Mouse (Mus musculus): ENCODE measurements around the gene Aldh1l1. TPM values are rescaled to one million over a fixed set of nuclear protein-coding genes. Genes with fewer than 3 reads are reported as not detected.

Gene Aldh1l1
- total RNA-seq, 2 experiments from 2014 or later = 40.9 to 41.3 TPM

DNA sequence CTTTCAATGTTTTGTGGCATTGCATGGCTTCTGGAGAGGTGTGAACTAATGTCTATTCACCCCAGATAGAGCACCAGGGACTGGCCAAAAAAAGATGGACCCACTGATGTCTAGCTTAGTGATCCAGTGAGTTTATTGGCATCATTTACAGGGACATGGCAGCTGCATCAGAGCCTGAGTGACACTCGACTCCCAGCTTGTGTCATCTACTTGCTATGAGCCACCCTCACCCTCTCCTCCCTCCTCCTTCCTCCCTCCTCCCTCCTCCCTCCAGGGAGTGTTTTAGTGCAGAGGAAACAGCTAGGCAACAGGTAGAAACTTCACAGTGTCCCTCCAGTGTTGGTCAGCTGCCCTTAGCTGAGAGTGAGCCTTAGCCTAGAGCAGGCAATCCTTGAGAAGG lies 108.7 kb downstream of the Aldh1l1 start:
- no peak for DNase-seq

DNA sequence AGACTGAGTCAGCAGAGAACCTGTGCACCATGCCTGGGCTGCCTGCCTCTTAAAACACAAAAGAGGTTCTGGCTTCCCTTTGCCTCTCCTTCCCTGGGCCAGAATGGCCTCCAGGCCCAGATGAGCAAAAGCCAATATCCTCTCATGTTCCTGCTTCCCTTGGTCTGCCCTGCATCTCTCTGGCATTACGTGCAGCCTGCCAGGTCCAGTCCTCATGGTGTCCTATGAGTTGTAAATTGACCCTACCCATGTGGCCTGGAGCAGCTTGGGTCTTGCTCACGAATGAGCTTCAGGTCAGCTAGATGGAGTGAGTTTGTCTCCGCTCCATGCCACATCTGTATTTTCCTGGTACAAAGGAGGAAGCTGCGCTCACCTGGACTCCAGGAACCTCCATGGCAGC lies 110.8 kb downstream of the Aldh1l1 start:
- no peak for DNase-seq

DNA sequence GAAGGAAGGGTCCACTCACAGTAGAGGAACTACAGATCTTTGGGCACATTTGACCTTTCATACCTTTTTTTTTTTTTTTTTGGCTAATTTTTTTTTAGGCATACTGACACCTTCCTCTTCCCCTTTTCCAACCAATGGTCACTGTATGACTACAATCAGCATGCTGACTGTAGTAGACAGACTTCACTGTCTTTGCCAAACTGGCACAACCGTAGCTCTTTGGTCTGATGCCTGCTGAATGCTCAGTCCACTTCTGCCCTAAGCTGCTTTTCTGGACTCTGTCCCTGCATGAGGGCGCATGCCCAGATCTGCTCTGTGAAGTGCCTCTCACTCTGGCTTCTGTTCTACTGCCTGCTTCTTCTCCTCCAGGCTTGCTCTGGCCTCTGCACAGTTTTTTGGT lies 111.4 kb downstream of the Aldh1l1 start:
- DNase-seq = peak in 1 of 2 experiments; percentile 31

GRCm38 (mm10) chr6:90598197-90598596 lies 112.0 kb downstream of the Aldh1l1 start:
- no peak for DNase-seq

GRCm38 (mm10) chr6:90600351-90600750 lies 114.1 kb downstream of the Aldh1l1 start:
- DNase-seq = no peak

GRCm38 (mm10) chr6:90601736-90602135 lies 115.5 kb downstream of the Aldh1l1 start:
- no peak for DNase-seq

DNA sequence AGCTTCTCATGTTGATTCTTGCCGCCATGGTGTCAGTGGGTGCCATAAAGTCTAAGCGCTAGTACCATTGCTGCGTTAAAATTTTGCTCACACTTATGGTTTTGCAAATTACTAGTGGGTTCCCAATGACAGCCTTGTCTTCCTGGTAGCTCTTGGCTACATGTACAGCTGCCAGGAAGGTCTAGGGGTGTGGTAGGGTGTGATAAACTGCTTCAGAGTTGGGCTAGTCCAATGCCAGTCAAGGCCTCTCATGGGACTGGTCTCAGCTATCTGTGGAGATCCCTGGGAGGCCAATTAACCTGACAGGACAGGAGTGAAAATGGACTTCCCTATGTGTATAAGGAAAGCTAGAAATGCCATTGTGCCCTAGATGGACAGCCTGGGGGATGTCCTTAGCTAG lies 116.1 kb downstream of the Aldh1l1 start:
- no peak for DNase-seq

DNA sequence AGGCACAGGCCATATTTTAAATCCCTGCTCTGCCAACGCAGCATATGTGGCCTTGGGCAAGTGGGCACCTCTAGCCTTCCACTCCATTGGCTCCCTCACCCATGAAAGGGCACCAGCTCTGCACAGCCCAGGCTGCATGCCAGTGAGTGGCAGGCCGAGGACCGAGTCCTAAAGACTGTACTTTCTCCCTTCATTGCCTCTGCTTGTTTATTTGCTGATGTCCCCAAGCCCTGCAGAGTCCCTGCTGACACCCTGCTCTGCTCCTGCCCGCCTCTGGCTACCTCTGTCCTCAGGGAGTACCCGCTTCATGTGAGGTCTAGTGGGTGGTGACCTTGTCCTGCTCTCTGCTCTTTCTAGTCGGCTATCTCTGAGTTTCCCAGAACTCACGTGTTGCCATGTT lies 116.9 kb downstream of the Aldh1l1 start:
- DNase-seq = no peak

GRCm38 (mm10) chr6:90604130-90604529 lies 117.9 kb downstream of the Aldh1l1 start:
- no peak for DNase-seq

DNA sequence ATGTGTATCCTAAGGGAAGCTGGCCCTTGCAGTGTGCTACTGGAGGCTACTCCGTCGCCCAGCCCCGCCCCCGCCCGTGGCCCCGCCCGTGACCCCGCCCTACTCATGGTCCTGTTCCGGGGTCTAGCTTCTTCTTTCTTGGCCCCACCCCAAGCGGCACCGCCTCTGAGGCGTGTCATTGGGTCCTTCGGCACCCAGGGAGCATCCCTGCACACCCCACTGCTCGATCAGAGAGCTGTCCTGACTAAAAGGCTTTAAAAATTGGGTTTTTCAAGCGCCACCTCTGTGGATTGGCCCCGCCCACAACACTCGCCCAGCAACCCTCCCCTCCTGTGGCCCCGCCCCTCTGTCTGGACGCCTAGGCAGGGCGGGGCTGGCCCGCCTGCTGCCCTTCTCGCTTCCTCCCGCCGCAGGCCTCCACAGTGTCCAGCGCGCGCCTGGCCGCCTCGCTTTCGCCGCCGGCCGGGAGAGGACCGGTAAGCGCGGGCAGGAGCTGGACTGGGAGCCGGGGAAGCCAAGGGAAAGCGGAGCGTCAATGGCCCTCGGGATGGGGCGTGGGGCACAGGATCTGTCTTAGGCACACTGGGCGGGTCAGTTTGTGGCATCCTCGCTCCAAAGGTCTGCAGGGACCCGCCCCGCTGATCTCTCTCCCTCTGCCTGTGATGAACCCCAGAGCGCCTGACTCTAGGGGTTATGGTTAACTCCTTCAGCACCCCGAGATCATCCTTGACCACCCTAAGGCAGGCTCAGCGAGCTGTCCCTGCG lies 118.5 kb downstream of the Aldh1l1 start, which contains the start of gene Slc41a3:
Gene Slc41a3, plus strand, starts transcription at position 193 of the 765 bp plus-strand sequence.
- DNase-seq = peak; percentile 83 to 85

GRCm38 (mm10) chr6:90605298-90605665 lies 119.1 kb downstream of the Aldh1l1 start:
- DNase-seq = no peak

GRCm38 (mm10) chr6:90606538-90606937 lies 120.3 kb downstream of the Aldh1l1 start:
- peak in 1 of 2 experiments; percentile 36 for DNase-seq

GRCm38 (mm10) chr6:90607196-90607595 lies 121.0 kb downstream of the Aldh1l1 start:
- DNase-seq = peak; percentile 41

DNA sequence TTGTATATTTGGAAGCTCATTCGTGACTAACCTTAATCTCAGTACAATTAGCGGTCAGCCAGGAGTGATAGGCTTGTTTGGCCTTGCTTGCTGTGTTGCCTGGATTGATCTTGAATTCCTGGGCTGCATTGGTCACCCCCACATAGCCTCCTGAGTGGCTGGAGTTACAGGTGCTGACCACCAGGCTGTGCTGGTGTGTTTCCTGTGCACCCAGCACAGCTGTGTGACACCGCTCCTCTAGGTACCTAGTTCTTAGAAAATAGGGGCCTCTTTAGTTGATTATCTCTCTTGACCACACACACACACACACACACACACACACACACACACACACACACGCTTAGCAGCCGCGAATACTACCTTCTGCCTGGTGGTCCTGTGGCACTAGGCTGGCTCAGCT lies 122.0 kb downstream of the Aldh1l1 start:
- DNase-seq = no peak

- no peak for DNase-seq
Observed at GRCm38 (mm10) chr6:90610248-90610647, 124.0 kb downstream of the Aldh1l1 start.

- DNase-seq = no peak
Observed at GRCm38 (mm10) chr6:90613277-90613676, 127.0 kb downstream of the Aldh1l1 start.

- DNase-seq = peak in 1 of 2 experiments; percentile 33
Observed at GRCm38 (mm10) chr6:90615362-90615761, 129.1 kb downstream of the Aldh1l1 start.

DNA sequence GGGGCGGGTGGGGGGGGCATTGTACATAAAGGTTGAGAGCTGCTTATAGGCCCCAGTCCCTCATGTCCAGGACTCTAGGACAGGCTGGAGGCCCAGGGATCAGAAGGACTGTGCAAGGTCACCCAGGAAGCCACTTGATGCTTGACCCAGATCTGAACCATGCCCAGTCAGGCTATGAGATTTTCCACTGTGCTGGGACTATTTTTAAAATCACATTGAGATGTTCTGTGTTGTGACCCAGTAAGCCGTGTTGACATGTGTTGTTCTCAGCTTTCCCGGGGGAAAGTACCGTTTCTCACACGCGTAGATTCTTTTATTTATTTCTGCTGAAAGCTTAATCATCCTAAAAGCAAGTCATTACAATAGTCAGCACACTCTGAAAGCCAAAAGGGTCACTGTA lies 129.8 kb downstream of the Aldh1l1 start:
- no peak for DNase-seq

DNA sequence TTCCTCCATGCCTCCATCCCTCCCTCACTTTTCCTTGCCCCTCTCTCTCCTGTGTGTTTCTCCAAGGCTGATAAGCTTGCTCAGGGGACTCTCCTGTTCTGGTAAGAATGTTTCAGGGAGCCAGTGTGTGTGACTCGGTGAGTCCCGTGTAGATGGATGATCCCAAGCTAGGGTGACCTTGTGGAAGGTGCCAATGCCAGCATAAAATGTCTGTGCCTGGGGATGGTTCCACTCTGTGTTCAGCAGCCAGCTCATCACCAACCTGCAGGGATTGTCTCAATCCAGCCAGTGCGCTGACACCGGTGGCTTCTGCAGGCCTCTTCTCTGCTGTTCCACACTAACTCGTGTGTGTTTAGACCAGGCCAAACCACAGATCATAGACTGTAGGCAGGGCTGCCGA lies 130.3 kb downstream of the Aldh1l1 start:
- no peak for DNase-seq

- DNase-seq = no peak
Observed at GRCm38 (mm10) chr6:90618274-90618673, 132.0 kb downstream of the Aldh1l1 start.

DNA sequence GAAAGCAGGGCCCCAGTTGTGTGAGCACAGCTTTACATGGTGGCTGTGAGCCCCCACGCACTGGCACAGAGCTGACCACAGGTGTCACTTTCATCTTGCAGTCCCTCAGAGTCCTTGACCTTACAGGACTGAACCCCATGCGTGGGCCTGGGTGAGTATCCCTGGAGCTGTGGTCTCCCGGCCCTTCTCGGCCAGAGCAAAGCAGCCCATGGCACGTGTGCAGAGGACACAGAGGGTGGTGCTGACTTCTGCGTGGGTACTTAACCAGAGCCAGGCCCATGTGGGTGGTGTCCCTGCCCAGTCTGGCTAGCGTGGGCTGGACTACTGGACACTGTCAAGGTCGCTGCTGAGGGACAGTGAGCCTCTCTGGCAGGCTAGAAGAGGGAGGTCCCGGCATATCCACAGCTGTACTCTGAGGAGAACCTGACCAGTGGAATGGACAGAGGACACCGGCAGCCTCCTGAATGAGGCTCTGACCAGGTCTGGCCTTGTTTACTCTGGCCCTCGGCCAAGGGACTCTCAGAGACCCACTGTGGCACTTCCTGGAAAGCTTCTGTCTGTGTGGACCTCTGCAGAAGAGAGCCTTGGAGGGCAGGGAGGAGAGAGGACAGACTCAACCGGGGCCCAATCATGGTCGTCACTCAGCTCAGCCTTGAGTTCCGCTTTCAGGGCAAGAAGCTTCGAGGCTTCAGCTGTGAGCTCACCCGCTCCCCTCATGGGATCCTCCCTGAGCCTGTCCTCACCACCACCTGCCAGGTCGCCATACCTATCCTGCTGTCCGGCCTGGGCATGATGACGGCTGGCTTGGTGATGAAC lies 132.8 kb downstream of the Aldh1l1 start:
- DNase-seq = no peak

DNA sequence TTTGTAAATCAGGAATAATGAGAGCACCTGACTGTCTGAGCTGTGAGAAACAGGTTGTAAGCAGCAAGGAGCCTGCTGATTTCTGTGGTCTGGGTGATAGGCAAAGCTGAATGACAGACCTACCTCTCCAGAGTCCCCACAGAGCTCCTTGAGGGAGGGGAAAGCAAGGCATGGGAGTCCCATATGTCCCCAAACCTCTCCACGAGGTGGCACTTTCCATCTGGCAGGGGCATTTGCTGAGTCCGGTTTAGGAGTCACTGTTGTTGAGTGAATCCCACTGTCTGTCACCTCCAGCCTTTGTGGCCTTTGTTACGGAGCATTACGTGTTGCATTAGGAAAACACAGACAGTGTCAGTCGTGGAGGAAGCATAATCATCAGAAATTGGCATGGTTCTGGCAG lies 133.7 kb downstream of the Aldh1l1 start:
- DNase-seq = no peak

GRCm38 (mm10) chr6:90620791-90621583 lies 134.8 kb downstream of the Aldh1l1 start:
- DNase-seq = no peak

Data from layer of hippocampus, postnatal 36 days (tissue).